Mouse (Mus musculus) small intestine, adult 2 months (tissue): ENCODE measurements around the gene Rabl6. TPM values are rescaled to one million over a fixed set of nuclear protein-coding genes. Genes with fewer than 3 reads are reported as not detected.

Experiments
- H3K27ac ChIP-seq: fragments of 200-500 bp; 2 replicates; pipeline ENCODE4 v1.5.1; 2012; ENCODE audit warnings: low read depth, low read length, control low read depth, inconsistent platforms; ENCODE audit not compliant: insufficient read depth
- H3K27me3 ChIP-seq: fragments of 200-500 bp; 2 replicates; pipeline ENCODE4 v1.6.1; 2012; ENCODE audit warnings: mild to moderate bottlenecking, moderate library complexity, low read length, inconsistent platforms; ENCODE audit not compliant: control insufficient read depth, insufficient read depth
- H3K36me3 ChIP-seq: fragments of 200-500 bp; 2 replicates; pipeline ENCODE4 v1.6.1; 2012; ENCODE audit warnings: mild to moderate bottlenecking, low read length, control low read depth, inconsistent platforms; ENCODE audit not compliant: control insufficient read depth, insufficient read depth
- H3K4me1 ChIP-seq: fragments of 200-500 bp; 2 replicates; pipeline ENCODE4 v1.6.1; 2012; ENCODE audit warnings: low read length, inconsistent platforms, mixed read lengths; ENCODE audit not compliant: control insufficient read depth, insufficient read depth, insufficient read length
- H3K4me3 ChIP-seq: fragments of 200-500 bp; 2 replicates; pipeline ENCODE4 v1.5.1; 2012; ENCODE audit warnings: low read depth, mild to moderate bottlenecking, control low read depth, inconsistent platforms, low read length, moderate library complexity
- CTCF ChIP-seq: fragments of 200-500 bp; IDR thresholded peaks from 2 replicates; pipeline ENCODE4 v1.5.1; 2012; ENCODE audit warnings: low read depth, mild to moderate bottlenecking, control low read depth, inconsistent platforms, low read length, moderate library complexity, mixed read lengths; ENCODE audit not compliant: insufficient replicate concordance, insufficient read length; ENCODE audit errors: extremely low read depth
- POLR2A ChIP-seq: fragments of 200-500 bp; IDR thresholded peaks from 2 replicates; pipeline ENCODE4 v1.6.1; 2012; ENCODE audit warnings: low read depth, mild to moderate bottlenecking, control low read depth, inconsistent platforms, low read length, moderate library complexity
- WGBS: fragments of 180-500 bp; shearing (Covaris S2); methylation state at CpG from one replicate; pipeline ENCODE4 v1.1.7; 2018; 5-methylcytosine and 5-hydroxymethylcytosine counted together
- polyA plus RNA-seq: library from polyadenylated mRNA; depleted of rRNA; stranded (reverse); fragments of >200 nt; gene quantifications from 2 replicates; pipeline ENCODE4 v1.2.3, GENCODE M21; 2012

Rabl6 gene
- polyA plus RNA-seq, 1 experiment: 47.6 TPM

- 90% methylated on average over 5 of the region's 5 CpGs for WGBS
- H3K4me3 ChIP-seq: no peak overlapping the region
- no peak overlapping the region for H3K27ac ChIP-seq
- H3K36me3 ChIP-seq: peaks cover 72% of the 10 kb centered on the region
- TF ChIP-seq POLR2A (no peak), CTCF (no peak)
- peaks cover 6% of the 10 kb centered on the region; the same call in 1 of the 2 replicates for H3K4me1 ChIP-seq
- H3K27me3 ChIP-seq: no peaks in the 10 kb centered on the region
These were observed 11.4 kb downstream of the Rabl6 start for GRCm38 (mm10) chr2:25596765-25597510.

- no peak overlapping the region for H3K4me3 ChIP-seq
- no peaks in the 10 kb centered on the region for H3K27me3 ChIP-seq
- no peaks in the 10 kb centered on the region for H3K4me1 ChIP-seq
- WGBS: 70% methylated on average over 2 of the region's 2 CpGs
- H3K36me3 ChIP-seq: peaks cover 57% of the 10 kb centered on the region
- no peak overlapping the region for H3K27ac ChIP-seq
- no peak for TF ChIP-seq POLR2A
- peak; percentile 57; the same call in 1 of the 2 replicates for TF ChIP-seq CTCF
These were observed 16.5 kb downstream of the Rabl6 start for GRCm38 (mm10) chr2:25591863-25592262.

- Histone ChIP-seq H3K4me3 (no peak overlapping the region), H3K36me3 (peaks cover 48% of the 10 kb centered on the region), H3K27me3 (no peaks in the 10 kb centered on the region), H3K4me1 (no peaks in the 10 kb centered on the region), H3K27ac (no peak overlapping the region)
- no peak for TF ChIP-seq POLR2A
- TF ChIP-seq CTCF: no peak
- WGBS: 90% methylated on average over 8 of the region's 8 CpGs
These were observed 20.0 kb downstream of the Rabl6 start for GRCm38 (mm10) chr2:25588227-25588907.

- H3K36me3 ChIP-seq: peaks cover 40% of the 10 kb centered on the region
- 94% methylated on average over 8 of the region's 8 CpGs for WGBS
- H3K27ac ChIP-seq: no peak overlapping the region
- no peak for TF ChIP-seq POLR2A
- no peak overlapping the region for H3K4me3 ChIP-seq
- H3K27me3 ChIP-seq: no peaks in the 10 kb centered on the region
- no peaks in the 10 kb centered on the region; the same call in 1 of the 2 replicates for H3K4me1 ChIP-seq
These were observed 21.0 kb downstream of the Rabl6 start for GRCm38 (mm10) chr2:25587290-25587689.

GRCm38 (mm10) chr2:25585601-25586000 lies 22.7 kb downstream of the Rabl6 start:
- H3K36me3 ChIP-seq: peaks cover 31% of the 10 kb centered on the region
- H3K27ac ChIP-seq: no peak overlapping the region
- no peaks in the 10 kb centered on the region for H3K27me3 ChIP-seq
- 71% methylated on average over 3 of the region's 3 CpGs for WGBS
- peaks cover 5% of the 10 kb centered on the region for H3K4me1 ChIP-seq
- TF ChIP-seq CTCF: no peak
- no peak for TF ChIP-seq POLR2A
- no peak overlapping the region for H3K4me3 ChIP-seq

- Histone ChIP-seq H3K27me3 (0 out of 2 replicates have a peak, but pooled peaks cover 4% of the 10 kb centered on the region), H3K36me3 (peaks cover 25% of the 10 kb centered on the region), H3K4me1 (peaks cover 10% of the 10 kb centered on the region), H3K4me3 (no peak overlapping the region), H3K27ac (no peak overlapping the region)
- TF ChIP-seq CTCF: no peak
- no peak for TF ChIP-seq POLR2A
- 85% methylated on average over 4 of the region's 4 CpGs for WGBS
These were observed 23.5 kb downstream of the Rabl6 start for GRCm38 (mm10) chr2:25584856-25585255.

- 63% methylated on average over 3 of the region's 3 CpGs for WGBS
- no peak for TF ChIP-seq POLR2A
- TF ChIP-seq CTCF: no peak
- peaks cover 25% of the 10 kb centered on the region for H3K36me3 ChIP-seq
These were observed 24.2 kb downstream of the Rabl6 start for GRCm38 (mm10) chr2:25584152-25584551.

More at GRCm38 (mm10) chr2:25584152-25584551, 24.2 kb downstream of the Rabl6 start:
- H3K4me1 ChIP-seq: peaks cover 17% of the 10 kb centered on the region
- no peak overlapping the region for H3K4me3 ChIP-seq
- H3K27me3 ChIP-seq: peaks cover 11% of the 10 kb centered on the region
- H3K27ac ChIP-seq: no peak overlapping the region
